Mouse (Mus musculus) forebrain, embryonic 16.5 days (tissue): Measurements from ENCODE around the gene Adss. TPM values are rescaled to one million over a fixed set of nuclear protein-coding genes. Genes with fewer than 3 reads are reported as not detected.

Experiments
- ATAC-seq: fragments of 200-750 bp; cut with Nextera tagmentation; 2 replicates; pipeline ENCODE4 v1.8.0; 2017; ENCODE audit warnings: mild to moderate bottlenecking, moderate library complexity
- H3K27ac ChIP-seq: fragments of 300-500 bp; sonication (generic); 2 replicates; pipeline ENCODE4 v1.5.1; 2014; ENCODE audit warnings: low read length, control low read depth
- H3K27me3 ChIP-seq: fragments of 300-500 bp; sonication (generic); replicated peaks from 2 replicates; pipeline ENCODE4 v1.6.1; 2014; ENCODE audit warnings: low read length; ENCODE audit not compliant: control insufficient read depth, insufficient read depth
- H3K36me3 ChIP-seq: fragments of 300-500 bp; sonication (generic); 2 replicates; pipeline ENCODE4 v1.6.1; 2014; ENCODE audit not compliant: control insufficient read depth, insufficient read depth
- H3K4me1 ChIP-seq: fragments of 300-500 bp; sonication (generic); replicated peaks from 2 replicates; pipeline ENCODE4 v1.6.1; 2014; ENCODE audit warnings: low read length; ENCODE audit not compliant: control insufficient read depth, insufficient read depth
- H3K4me2 ChIP-seq: fragments of 300-500 bp; sonication (generic); 2 replicates; pipeline ENCODE4 v1.6.1; 2014; ENCODE audit warnings: mild to moderate bottlenecking, low read length, control low read depth
- H3K4me3 ChIP-seq: fragments of 300-500 bp; sonication (generic); replicated peaks from 2 replicates; pipeline ENCODE4 v1.5.1; 2014; ENCODE audit warnings: mild to moderate bottlenecking, low read length, control low read depth
- H3K9ac ChIP-seq: fragments of 300-500 bp; sonication (generic); replicated peaks from 2 replicates; pipeline ENCODE4 v1.6.1; 2014; ENCODE audit warnings: low read depth, low read length, control low read depth
- H3K9me3 ChIP-seq: fragments of 300-500 bp; sonication (generic); 2 replicates; pipeline ENCODE4 v1.6.1; 2016; ENCODE audit warnings: low read length; ENCODE audit not compliant: control insufficient read depth
- WGBS: fragments of 180-500 bp; shearing (Covaris S2); extraction: QIAGEN DNeasy Blood & Tissue Kit; methylation state at CpG from one replicate; pipeline ENCODE4 v1.1.7; 2014; 5-methylcytosine and 5-hydroxymethylcytosine counted together
- polyA plus RNA-seq: library from polyadenylated mRNA; unstranded; fragments of >200 nt; fragmentation: Nextera tagmentation; extraction: Ambion mirVana; gene quantifications from 2 replicates; pipeline ENCODE4 v1.2.1, GENCODE M21; 2015

Gene Adss
- polyA plus RNA-seq, 1 experiment from 2014 or later, result 54.0 TPM

DNA sequence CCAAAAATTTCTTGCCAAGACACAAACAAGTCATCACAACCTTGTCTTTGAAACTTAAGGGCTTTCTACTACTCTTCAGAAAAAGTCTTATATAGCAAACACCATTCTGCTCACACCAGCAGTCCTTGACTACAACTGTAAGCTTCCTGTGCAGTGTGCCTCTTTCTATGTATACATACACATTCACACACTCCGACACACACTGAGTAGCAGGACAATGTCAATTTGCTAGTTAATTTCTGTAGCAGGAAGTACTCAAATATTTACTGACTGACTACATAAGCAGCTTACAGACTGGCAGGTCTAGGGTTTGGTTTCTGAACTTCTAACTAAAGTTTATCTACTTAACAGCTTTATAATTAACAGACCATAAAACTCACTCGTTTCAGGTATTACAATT lies 18.9 kb downstream of the Adss start:
- Histone ChIP-seq H3K4me1 (no peaks in the 10 kb centered on the region), H3K27ac (no peak overlapping the region), H3K27me3 (no peaks in the 10 kb centered on the region), H3K9ac (no peak overlapping the region), H3K4me2 (no peak overlapping the region), H3K36me3 (peaks cover 10% of the 10 kb centered on the region), H3K4me3 (no peak overlapping the region), H3K9me3 (no peaks in the 10 kb centered on the region)
- WGBS, result 85% methylated on average over 2 of the region's 2 CpGs
- ATAC-seq, result no peak

DNA sequence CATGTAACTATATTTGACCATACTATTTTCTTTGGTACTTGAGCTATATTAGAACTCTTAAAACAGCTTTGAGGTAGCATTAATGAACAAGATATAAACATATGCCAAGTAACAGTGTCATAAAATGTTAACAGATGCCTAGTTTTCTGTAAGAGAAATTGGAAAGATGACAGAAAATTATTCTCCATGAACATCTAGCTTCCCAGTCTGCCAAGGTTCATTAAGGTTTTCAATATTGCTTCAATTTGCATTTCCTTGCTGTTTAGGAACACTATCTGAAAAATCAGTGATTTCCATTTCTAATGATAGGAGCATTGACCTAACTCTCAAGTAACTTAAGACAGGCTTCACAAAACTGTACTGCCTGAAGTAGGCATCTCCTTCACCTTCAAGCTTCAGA lies 27.4 kb downstream of the Adss start:
- Histone ChIP-seq H3K27ac (no peak overlapping the region), H3K4me1 (no peaks in the 10 kb centered on the region), H3K9me3 (no peaks in the 10 kb centered on the region), H3K27me3 (no peaks in the 10 kb centered on the region), H3K4me3 (no peak overlapping the region), H3K9ac (no peak overlapping the region), H3K36me3 (peaks cover 16% of the 10 kb centered on the region; the same call in 1 of the 2 replicates), H3K4me2 (no peak overlapping the region)
- no peak for ATAC-seq

DNA sequence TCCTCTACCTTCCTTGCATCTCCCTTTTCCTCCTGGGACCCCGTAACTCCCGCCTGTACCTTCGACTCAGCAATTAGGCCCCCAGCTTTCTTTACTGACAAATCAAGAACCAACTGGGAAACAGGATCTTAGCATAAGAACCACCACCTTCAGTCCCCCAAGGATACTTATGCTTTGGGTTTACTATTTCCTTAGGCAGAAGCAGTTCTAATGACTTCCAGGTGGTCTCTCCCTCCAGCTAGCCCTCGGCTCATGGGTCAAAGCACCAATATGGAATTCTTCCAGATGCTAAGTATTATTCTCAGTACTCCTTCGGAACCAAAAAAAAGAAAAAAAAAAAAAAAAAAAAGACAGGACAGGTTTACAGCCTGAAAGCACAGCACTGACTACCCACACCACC lies 39.1 kb downstream of the Adss start:
- Histone ChIP-seq H3K9me3 (no peaks in the 10 kb centered on the region), H3K4me3 (no peak overlapping the region), H3K36me3 (no peaks in the 10 kb centered on the region), H3K4me2 (no peak overlapping the region), H3K9ac (no peak overlapping the region), H3K4me1 (no peaks in the 10 kb centered on the region), H3K27ac (no peak overlapping the region), H3K27me3 (no peaks in the 10 kb centered on the region)
- ATAC-seq, result no peak
- WGBS, result 90% methylated on average over 5 of the region's 5 CpGs

DNA sequence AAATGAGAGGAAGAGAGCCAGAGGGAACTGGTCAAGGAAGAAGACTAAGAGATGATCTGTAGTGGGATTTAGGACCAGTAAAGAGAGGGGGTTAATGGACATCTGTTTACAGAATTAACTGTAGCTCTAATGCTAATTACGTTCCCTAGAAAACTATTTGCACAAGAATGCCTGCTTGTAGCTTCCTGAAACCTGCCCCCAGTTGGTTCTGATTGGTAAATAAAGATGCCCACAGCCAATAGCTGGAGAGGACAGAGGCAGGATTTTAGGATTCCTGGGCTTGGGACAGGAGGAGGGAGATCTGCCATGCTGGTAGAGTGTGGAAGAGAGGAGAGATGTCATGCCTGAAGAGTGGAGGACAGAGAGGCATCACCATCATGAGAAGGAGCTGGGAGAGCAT lies 42.8 kb downstream of the Adss start:
- no peak overlapping the region for H3K27ac ChIP-seq
- no peaks in the 10 kb centered on the region for H3K27me3 ChIP-seq
- H3K9me3 ChIP-seq, result peaks cover 12% of the 10 kb centered on the region
- no peak overlapping the region for H3K4me3 ChIP-seq
- H3K36me3 ChIP-seq, result no peaks in the 10 kb centered on the region
- no peak overlapping the region for H3K4me2 ChIP-seq
- no peak overlapping the region for H3K9ac ChIP-seq
- WGBS, result 16% methylated on average over 1 of the region's 1 CpGs
- no peak for ATAC-seq
- no peaks in the 10 kb centered on the region for H3K4me1 ChIP-seq

DNA sequence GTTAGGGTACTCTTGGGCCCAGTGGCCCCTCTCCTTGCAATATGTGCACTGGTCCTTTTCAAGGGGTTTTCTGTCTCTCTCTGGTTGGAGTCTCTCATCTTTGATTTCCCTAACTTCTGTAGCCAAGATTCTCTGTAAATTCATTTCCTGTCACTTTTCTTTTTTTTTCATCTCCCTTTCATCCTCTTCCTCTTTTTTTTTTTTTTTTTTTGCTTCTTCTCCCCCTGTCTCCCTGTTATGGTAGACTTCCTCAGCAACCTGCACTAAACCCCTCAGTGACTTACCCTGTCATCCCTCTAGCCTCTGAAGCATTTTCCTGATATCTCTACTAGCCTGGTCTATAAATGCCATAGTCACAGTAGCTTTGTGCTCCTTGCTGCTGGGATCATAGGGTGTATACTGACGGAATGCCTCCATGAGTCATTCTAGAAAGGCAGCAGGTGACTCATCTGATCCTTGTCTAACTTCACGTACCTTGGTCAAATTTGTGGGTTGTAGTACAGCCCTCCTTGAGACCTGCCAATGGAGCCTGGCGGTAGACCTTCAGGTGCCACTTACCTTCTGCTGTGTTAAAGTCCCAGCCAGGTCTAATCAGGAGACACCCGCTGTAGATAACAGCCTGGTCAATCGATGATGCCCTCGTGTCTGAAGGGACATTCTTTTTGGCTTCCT lies 48.3 kb downstream of the Adss start:
- no peak for ATAC-seq
- no peaks in the 10 kb centered on the region for H3K36me3 ChIP-seq
- H3K9ac ChIP-seq, result no peak overlapping the region
- H3K4me2 ChIP-seq, result no peak overlapping the region
- 97% methylated on average over 6 of the region's 6 CpGs for WGBS
- no peak overlapping the region for H3K4me3 ChIP-seq
- no peaks in the 10 kb centered on the region for H3K27me3 ChIP-seq
- no peak overlapping the region for H3K27ac ChIP-seq
- H3K9me3 ChIP-seq, result peaks cover 12% of the 10 kb centered on the region
- H3K4me1 ChIP-seq, result no peaks in the 10 kb centered on the region

DNA sequence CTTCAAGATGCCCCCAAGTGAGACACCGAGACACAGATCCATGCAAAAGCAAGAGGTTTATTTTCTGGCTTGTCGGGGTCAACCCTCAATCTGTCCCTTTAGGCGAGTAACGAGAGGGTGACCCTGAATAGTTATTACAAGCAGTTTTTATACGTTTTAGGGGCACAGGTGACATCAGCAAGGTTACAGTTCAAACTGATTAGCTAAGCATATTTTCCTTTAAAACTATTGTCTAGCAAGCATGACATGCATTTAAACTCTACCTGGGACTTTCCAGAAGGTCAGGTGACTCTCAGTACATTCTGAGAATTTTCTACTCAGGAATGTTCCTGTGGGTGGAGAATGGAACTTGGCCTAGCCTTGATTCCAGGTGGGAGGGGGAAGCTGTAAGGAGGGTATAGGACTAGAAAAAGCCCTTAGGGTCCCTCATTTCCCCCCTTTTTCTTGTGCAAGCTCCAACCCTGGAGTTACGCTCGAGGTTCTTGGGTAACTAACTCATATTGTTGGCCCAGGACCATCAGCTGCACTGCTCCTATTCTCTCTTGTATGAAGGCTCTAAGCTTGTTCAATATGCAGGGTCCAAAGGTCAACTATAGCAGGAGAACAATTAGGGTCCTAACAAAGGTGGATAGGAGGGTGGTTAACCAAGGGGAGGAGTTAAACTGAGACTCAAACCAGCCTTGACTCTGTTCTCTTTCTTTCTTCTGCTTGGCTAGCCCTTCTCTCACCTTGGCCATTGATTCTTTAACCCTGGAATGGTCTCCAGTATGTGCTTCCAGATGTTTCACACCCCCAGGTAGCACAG lies 51.6 kb downstream of the Adss start:
- ATAC-seq, result no peak
- H3K9ac ChIP-seq, result no peak overlapping the region
- H3K27me3 ChIP-seq, result no peaks in the 10 kb centered on the region
- H3K4me3 ChIP-seq, result no peak overlapping the region
- WGBS, result 78% methylated on average over 7 of the region's 7 CpGs
- H3K27ac ChIP-seq, result no peak overlapping the region
- no peaks in the 10 kb centered on the region for H3K36me3 ChIP-seq
- H3K4me1 ChIP-seq, result no peaks in the 10 kb centered on the region
- no peaks in the 10 kb centered on the region; the same call in 1 of the 2 replicates for H3K9me3 ChIP-seq
- H3K4me2 ChIP-seq, result no peak overlapping the region

DNA sequence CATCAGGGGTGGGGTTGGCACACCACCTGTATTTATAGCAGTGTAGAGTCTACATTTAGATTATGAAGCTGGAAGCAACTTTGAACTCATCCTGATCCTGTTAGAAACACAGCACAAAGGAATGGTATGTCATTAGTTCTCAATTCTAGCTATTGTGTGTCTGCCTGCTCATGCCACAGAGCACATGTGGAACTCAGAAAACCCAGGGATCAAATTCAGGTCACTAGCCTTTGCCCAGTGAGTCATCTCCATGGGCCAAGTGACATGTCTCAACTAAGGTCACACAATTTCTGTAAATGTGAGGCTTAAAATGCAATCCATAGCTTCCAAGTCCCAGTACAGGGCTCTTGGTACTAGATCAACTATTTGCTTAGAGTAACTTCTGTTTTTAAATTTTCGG lies 54.2 kb downstream of the Adss start:
- no peak for ATAC-seq
- no peaks in the 10 kb centered on the region for H3K9me3 ChIP-seq
- no peak overlapping the region for H3K9ac ChIP-seq
- no peaks in the 10 kb centered on the region for H3K36me3 ChIP-seq
- no peaks in the 10 kb centered on the region for H3K4me1 ChIP-seq
- no peaks in the 10 kb centered on the region for H3K27me3 ChIP-seq
- no peak overlapping the region for H3K4me2 ChIP-seq
- H3K27ac ChIP-seq, result no peak overlapping the region
- no peak overlapping the region for H3K4me3 ChIP-seq
- WGBS, result 77% methylated on average over 1 of the region's 1 CpGs

DNA sequence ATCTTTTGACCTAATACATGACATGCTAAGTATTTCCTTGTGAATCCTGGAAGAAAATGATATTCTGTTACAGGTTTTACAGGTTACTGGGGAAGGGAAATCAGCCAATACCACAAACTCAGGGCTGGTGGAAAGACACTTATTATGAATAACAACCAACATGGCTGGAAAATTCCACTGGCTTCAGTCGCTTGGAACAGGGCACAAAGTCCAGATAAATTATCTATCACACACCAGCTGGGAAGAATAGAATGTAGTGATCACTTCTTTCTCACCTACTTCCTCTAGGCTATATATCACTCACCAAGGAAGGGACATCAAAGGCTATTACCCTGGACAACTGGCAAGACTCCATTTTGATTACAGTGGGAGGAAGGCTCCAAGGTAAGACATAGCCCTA lies 55.6 kb downstream of the Adss start:
- no peak for ATAC-seq
- Histone ChIP-seq H3K4me2 (no peak overlapping the region), H3K36me3 (no peaks in the 10 kb centered on the region), H3K9me3 (no peaks in the 10 kb centered on the region), H3K27ac (no peak overlapping the region), H3K4me1 (no peaks in the 10 kb centered on the region), H3K9ac (no peak overlapping the region), H3K4me3 (no peak overlapping the region), H3K27me3 (no peaks in the 10 kb centered on the region)
- WGBS, result 91% methylated on average over 1 of the region's 1 CpGs

DNA sequence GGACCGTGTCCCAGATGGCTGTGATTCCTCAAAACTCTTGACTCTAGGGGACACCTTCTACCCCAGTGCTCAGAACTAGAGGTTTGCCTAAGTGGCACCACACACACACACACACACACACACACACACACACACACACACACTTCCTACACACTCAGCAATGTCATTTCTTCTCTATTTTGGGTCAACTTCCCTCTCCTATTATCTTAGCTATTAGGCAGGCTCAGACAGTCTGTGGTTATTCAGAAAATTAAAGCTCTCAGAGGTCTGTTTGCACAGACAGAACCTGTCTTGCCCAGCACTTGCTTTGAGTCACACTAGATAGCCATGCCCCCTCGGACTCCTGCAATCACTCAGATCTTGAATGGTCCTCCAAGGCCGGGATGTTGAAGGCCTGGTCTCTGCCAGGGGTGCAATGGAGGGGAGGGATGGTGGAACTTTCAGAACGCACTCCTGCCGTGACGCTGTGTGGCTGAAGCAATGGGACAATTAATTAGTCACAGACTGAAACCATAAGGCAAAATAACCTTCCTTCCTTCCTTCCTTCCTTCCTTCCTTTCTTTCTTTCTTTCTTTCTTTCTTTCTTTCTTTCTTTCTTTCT lies 58.7 kb downstream of the Adss start:
- 62% methylated on average over 6 of the region's 6 CpGs for WGBS
- Histone ChIP-seq H3K36me3 (no peaks in the 10 kb centered on the region), H3K27me3 (no peaks in the 10 kb centered on the region), H3K4me1 (no peaks in the 10 kb centered on the region), H3K9me3 (no peaks in the 10 kb centered on the region), H3K4me3 (no peak overlapping the region), H3K4me2 (no peak overlapping the region), H3K27ac (no peak overlapping the region), H3K9ac (no peak overlapping the region)
- no peak for ATAC-seq
